Mouse (Mus musculus): ENCODE data around the gene Olfr1051. TPM values are rescaled to one million over a fixed set of nuclear protein-coding genes. Genes with fewer than 3 reads are reported as not detected.
"Not testable (repeated sequence)": the region's sequence is repeated elsewhere in the genome, so short reads cannot be mapped to it uniquely, and the experiment has no call there.

The Olfr1051 gene
- total RNA-seq (2014; rRNA removed) = not detected in 2 replicates
- polyA plus RNA-seq (2015; fragmentation: Nextera tagmentation; extraction: Ambion mirVana) = not detected in 2 replicates

DNA sequence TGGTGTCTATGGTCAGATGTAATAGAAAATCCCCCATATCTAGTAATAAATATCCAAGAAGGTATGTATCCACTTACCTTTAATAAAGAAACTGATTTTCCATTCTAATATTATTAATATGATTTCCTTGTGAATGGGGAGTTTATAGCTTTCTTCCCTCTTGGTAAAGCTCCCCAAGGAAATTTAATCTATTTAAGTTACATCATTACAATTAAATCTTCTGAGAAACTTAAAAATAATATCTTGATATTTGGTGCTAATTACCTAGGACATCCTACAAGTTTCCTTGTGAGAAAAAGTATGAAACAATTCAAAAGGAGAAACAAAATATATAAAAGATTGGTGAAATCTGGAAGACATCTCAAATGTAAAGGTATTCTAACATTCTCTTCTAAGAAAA is at the start of gene Olfr1051:
Gene Olfr1051, minus strand, starts transcription at position 101 of the 400 bp plus-strand sequence.
- H3K36me3 ChIP-seq (ENCODE audit: insufficient read depth); H3K27ac ChIP-seq (ENCODE audit: low read depth, low read length); ATAC-seq; H3K27me3 ChIP-seq (ENCODE audit: insufficient read depth, low read length); H3K4me3 ChIP-seq (ENCODE audit: low read depth, low read length); H3K4me1 ChIP-seq (ENCODE audit: insufficient read depth); H3K9me3 ChIP-seq (ENCODE audit: low read length); DNase-seq; H3K9ac ChIP-seq; H3K4me2 ChIP-seq (ENCODE audit: low read depth): not testable (repeated sequence)

DNA sequence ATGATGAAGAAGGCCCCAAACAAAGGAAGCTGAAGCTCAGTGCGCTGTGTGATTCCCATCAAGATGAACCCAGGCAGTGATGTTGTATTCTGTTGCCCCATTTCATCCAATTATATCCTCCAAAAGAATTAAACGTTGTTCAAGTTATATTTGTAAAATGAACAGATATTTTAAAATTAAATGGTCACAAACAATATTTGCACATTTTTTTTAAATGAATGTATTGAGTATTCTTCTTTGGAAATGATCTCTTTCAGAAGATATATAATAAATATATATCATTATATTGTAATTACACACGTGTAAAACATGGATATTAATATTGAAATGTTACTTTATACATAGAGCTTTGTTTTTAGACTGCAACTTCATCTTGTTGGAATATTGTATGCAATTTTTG is 36.3 kb upstream of the Olfr1051 start, which contains the start of gene Olfr1053:
Gene Olfr1053, minus strand, starts transcription at position 101 of the 400 bp plus-strand sequence.
- H3K9me3 ChIP-seq (ENCODE audit: low read length) = no peaks in the 10 kb centered on the region
- WGBS = 64% methylated on average over 3 of the region's 3 CpGs

DNA sequence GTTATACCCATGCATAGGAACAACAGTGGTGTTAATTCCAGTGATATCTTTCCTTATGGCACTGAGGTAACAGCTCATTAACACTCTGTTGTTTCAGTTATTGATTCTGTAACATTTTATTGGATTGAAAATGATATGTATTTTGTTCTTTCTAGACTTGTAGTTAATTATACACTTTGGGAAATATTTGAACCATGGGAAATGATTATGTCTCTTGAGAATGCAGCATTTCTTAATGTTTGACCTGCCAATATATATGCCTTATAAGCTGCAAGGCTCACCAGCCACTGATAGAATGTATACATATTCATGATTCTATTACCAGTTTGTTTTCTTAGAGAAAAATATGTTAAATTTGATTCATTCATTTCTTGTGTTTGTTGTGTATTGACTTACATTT is 13.3 kb upstream of the Olfr1051 start, which contains the start of gene Olfr1052:
Gene Olfr1052, plus strand, starts transcription at position 301 of the 400 bp plus-strand sequence.
- Histone ChIP-seq H3K9ac (no peak within 1 kb of the TSS), H3K36me3 (ENCODE audit: insufficient read depth) (no peaks in the 10 kb centered on the region), H3K9me3 (ENCODE audit: low read length) (no peaks in the 10 kb centered on the region), H3K4me1 (ENCODE audit: insufficient read depth) (no peaks in the 10 kb centered on the region), H3K4me3 (ENCODE audit: low read depth, low read length) (no peak within 1 kb of the TSS), H3K27ac (ENCODE audit: low read depth, low read length) (no peak within 1 kb of the TSS), H3K27me3 (ENCODE audit: insufficient read depth, low read length) (no peaks in the 10 kb centered on the region), H3K4me2 (ENCODE audit: low read depth) (no peak within 1 kb of the TSS)
- TF ChIP-seq CTCF (IDR thresholded peaks at IDR 0.05; ENCODE audit: low read depth) = no peak
- ATAC-seq (no peak), DNase-seq (no peak)

More for the DNA sequence above, 36.3 kb upstream of the Olfr1051 start, which contains the start of gene Olfr1053:
- DNase-seq (no peak), ATAC-seq (no peak)
- no peak within 1 kb of the TSS for H3K4me2 ChIP-seq (ENCODE audit: low read depth)
- H3K4me3 ChIP-seq (ENCODE audit: low read depth, low read length) = no peak within 1 kb of the TSS
- no peaks in the 10 kb centered on the region for H3K4me1 ChIP-seq (ENCODE audit: insufficient read depth)
- H3K36me3 ChIP-seq (ENCODE audit: insufficient read depth) = no peaks in the 10 kb centered on the region
- TF ChIP-seq CTCF (IDR thresholded peaks at IDR 0.05; ENCODE audit: low read depth) = no peak
- no peak within 1 kb of the TSS for H3K27ac ChIP-seq (ENCODE audit: low read depth, low read length)
- no peak within 1 kb of the TSS for H3K9ac ChIP-seq
- H3K27me3 ChIP-seq (ENCODE audit: insufficient read depth, low read length) = no peaks in the 10 kb centered on the region

DNA sequence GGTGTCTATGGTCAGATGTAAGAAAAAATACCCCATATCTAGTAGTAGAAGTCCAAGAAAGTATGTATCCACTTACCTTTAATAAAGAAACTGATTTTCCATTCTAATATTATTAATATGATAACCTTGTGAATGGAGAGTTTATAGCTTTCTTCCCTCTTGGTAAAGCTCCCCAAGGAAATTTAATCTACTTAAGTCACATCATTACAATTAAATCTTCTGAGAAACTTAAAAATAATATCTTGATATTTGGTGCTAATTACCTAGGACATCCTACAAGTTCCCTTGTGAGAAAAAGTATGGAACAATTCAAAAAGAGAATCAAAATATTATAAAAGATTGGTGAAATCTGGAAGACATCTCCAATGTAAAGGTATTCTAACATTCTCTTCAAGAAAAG is 20.7 kb downstream of the Olfr1051 start, which contains the start of gene Olfr1049:
Gene Olfr1049, minus strand, starts transcription at position 101 of the 400 bp plus-strand sequence.
- not testable (repeated sequence) for H3K36me3 ChIP-seq (ENCODE audit: insufficient read depth); H3K4me1 ChIP-seq (ENCODE audit: insufficient read depth); H3K4me2 ChIP-seq (ENCODE audit: low read depth); ATAC-seq; DNase-seq; H3K9me3 ChIP-seq (ENCODE audit: low read length); H3K4me3 ChIP-seq (ENCODE audit: low read depth, low read length); H3K9ac ChIP-seq; H3K27ac ChIP-seq (ENCODE audit: low read depth, low read length); H3K27me3 ChIP-seq (ENCODE audit: insufficient read depth, low read length)

DNA sequence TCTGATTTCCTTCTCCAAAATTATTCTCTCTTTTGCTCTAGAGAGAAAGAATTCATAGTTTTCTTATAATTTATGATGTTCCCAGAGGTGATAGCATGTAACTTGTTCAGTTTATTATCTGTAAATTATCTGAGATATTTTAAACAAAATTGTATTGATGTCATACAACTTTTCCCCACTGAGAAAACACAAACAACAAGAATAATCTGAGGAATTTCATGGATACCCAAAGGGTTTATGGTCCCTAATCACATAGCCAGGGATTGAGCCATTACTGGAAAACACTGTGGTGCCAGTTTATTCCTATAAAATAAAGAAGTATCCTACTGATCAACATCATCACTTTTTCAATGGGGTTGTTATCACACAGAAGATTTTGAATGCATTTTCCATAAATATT is 38.7 kb downstream of the Olfr1051 start, which contains the start of gene Olfr1048:
Gene Olfr1048, minus strand, starts transcription at position 101 of the 400 bp plus-strand sequence.
- H3K27me3 ChIP-seq (ENCODE audit: insufficient read depth, low read length) = no peaks in the 10 kb centered on the region
- no peak for DNase-seq
- H3K36me3 ChIP-seq (ENCODE audit: insufficient read depth) = no peaks in the 10 kb centered on the region
- ATAC-seq = no peak
- no peak within 1 kb of the TSS for H3K9ac ChIP-seq
- no peak within 1 kb of the TSS for H3K4me2 ChIP-seq (ENCODE audit: low read depth)
- H3K9me3 ChIP-seq (ENCODE audit: low read length) = no peaks in the 10 kb centered on the region
- TF ChIP-seq CTCF (IDR thresholded peaks at IDR 0.05; ENCODE audit: low read depth) = no peak
- H3K4me3 ChIP-seq (ENCODE audit: low read depth, low read length) = no peak within 1 kb of the TSS
- H3K27ac ChIP-seq (ENCODE audit: low read depth, low read length) = no peak within 1 kb of the TSS
- no peaks in the 10 kb centered on the region for H3K4me1 ChIP-seq (ENCODE audit: insufficient read depth)

DNA sequence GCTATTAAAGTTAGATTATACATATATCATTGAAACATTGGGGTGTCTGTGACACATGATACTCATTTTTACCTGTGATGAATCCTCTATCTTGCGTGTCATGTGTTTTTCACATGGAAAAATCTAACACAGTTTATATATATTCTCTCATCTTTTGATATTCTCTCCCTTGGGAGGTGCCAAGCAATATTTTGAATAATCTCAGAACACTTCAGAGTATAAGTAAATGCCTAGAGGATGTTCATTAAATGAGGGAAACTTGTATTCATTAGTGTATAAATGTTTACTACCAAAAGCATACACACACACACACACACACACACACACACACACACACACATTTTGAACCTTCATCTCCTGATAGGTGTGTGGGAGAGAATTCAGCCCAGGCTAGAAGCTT is 47.6 kb downstream of the Olfr1051 start, which contains the start of gene Olfr1047:
Gene Olfr1047, minus strand, starts transcription at position 101 of the 400 bp plus-strand sequence.
- ATAC-seq (no peak), DNase-seq (no peak)
- no peaks in the 10 kb centered on the region for H3K4me1 ChIP-seq (ENCODE audit: insufficient read depth)
- no peak within 1 kb of the TSS for H3K9ac ChIP-seq
- no peaks in the 10 kb centered on the region for H3K36me3 ChIP-seq (ENCODE audit: insufficient read depth)
- H3K9me3 ChIP-seq (ENCODE audit: low read length) = no peaks in the 10 kb centered on the region
- WGBS = 93% methylated on average over 1 of the region's 1 CpGs
- no peak within 1 kb of the TSS for H3K4me2 ChIP-seq (ENCODE audit: low read depth)
- no peak for TF ChIP-seq CTCF (IDR thresholded peaks at IDR 0.05; ENCODE audit: low read depth)
- no peak within 1 kb of the TSS for H3K4me3 ChIP-seq (ENCODE audit: low read depth, low read length)
- no peaks in the 10 kb centered on the region for H3K27me3 ChIP-seq (ENCODE audit: insufficient read depth, low read length)
- H3K27ac ChIP-seq (ENCODE audit: low read depth, low read length) = no peak within 1 kb of the TSS

Other genes with a start within 250 kb of the Olfr1051 start
- gene Olfr1034, start 233.2 kb downstream of the Olfr1051 start, total RNA-seq (2014; rRNA removed) = not detected in 2 replicates
- gene Olfr1034, start 233.2 kb downstream of the Olfr1051 start, polyA plus RNA-seq (2015; fragmentation: Nextera tagmentation; extraction: Ambion mirVana) = not detected in 2 replicates
- not detected in 2 replicates for gene Olfr1036, start 205.1 kb downstream of the Olfr1051 start, total RNA-seq (2014; rRNA removed)
- gene Olfr1036, start 205.1 kb downstream of the Olfr1051 start, polyA plus RNA-seq (2015; fragmentation: Nextera tagmentation; extraction: Ambion mirVana) = not detected in 2 replicates
- gene Olfr1037, start 191.7 kb downstream of the Olfr1051 start, total RNA-seq (2014; rRNA removed) = not detected in 2 replicates
- gene Olfr1037, start 191.7 kb downstream of the Olfr1051 start, polyA plus RNA-seq (2015; fragmentation: Nextera tagmentation; extraction: Ambion mirVana) = not detected in 2 replicates
- not detected in 2 replicates for gene Olfr1039, start 143.2 kb downstream of the Olfr1051 start, total RNA-seq (2014; rRNA removed)
- gene Olfr1039, start 143.2 kb downstream of the Olfr1051 start, polyA plus RNA-seq (2015; fragmentation: Nextera tagmentation; extraction: Ambion mirVana) = not detected in 2 replicates
- gene Olfr1040, start 132.4 kb downstream of the Olfr1051 start, total RNA-seq (2014; rRNA removed) = not detected in 2 replicates
- gene Olfr1040, start 132.4 kb downstream of the Olfr1051 start, polyA plus RNA-seq (2015; fragmentation: Nextera tagmentation; extraction: Ambion mirVana) = not detected in 2 replicates
- gene Olfr1042, start 117.2 kb downstream of the Olfr1051 start, total RNA-seq (2014; rRNA removed) = not detected in 2 replicates
- gene Olfr1042, start 117.2 kb downstream of the Olfr1051 start, polyA plus RNA-seq (2015; fragmentation: Nextera tagmentation; extraction: Ambion mirVana) = not detected in 2 replicates
- gene Olfr1043, start 111.6 kb downstream of the Olfr1051 start, total RNA-seq (2014; rRNA removed) = not detected in 2 replicates
- not detected in 2 replicates for gene Olfr1043, start 111.6 kb downstream of the Olfr1051 start, polyA plus RNA-seq (2015; fragmentation: Nextera tagmentation; extraction: Ambion mirVana)
- not detected in 2 replicates for gene Olfr1044, start 101.3 kb downstream of the Olfr1051 start, total RNA-seq (2014; rRNA removed)
- gene Olfr1044, start 101.3 kb downstream of the Olfr1051 start, polyA plus RNA-seq (2015; fragmentation: Nextera tagmentation; extraction: Ambion mirVana) = not detected in 2 replicates
- gene Olfr52, start 93.4 kb downstream of the Olfr1051 start, total RNA-seq (2014; rRNA removed) = not detected in 2 replicates
- not detected in 2 replicates for gene Olfr52, start 93.4 kb downstream of the Olfr1051 start, polyA plus RNA-seq (2015; fragmentation: Nextera tagmentation; extraction: Ambion mirVana)
- gene Olfr1045, start 76.1 kb downstream of the Olfr1051 start, total RNA-seq (2014; rRNA removed) = not detected in 2 replicates
- gene Olfr1045, start 76.1 kb downstream of the Olfr1051 start, polyA plus RNA-seq (2015; fragmentation: Nextera tagmentation; extraction: Ambion mirVana) = not detected in 2 replicates
- not detected in 2 replicates for gene Olfr1046, start 59.8 kb downstream of the Olfr1051 start, total RNA-seq (2014; rRNA removed)
- gene Olfr1046, start 59.8 kb downstream of the Olfr1051 start, polyA plus RNA-seq (2015; fragmentation: Nextera tagmentation; extraction: Ambion mirVana) = not detected in 2 replicates
- gene Olfr1047, start 47.7 kb downstream of the Olfr1051 start, total RNA-seq (2014; rRNA removed) = not detected in 2 replicates
- gene Olfr1047, start 47.7 kb downstream of the Olfr1051 start, polyA plus RNA-seq (2015; fragmentation: Nextera tagmentation; extraction: Ambion mirVana) = not detected in 2 replicates
- gene Olfr1048, start 38.8 kb downstream of the Olfr1051 start, total RNA-seq (2014; rRNA removed) = not detected in 2 replicates
- gene Olfr1048, start 38.8 kb downstream of the Olfr1051 start, polyA plus RNA-seq (2015; fragmentation: Nextera tagmentation; extraction: Ambion mirVana) = not detected in 2 replicates
- gene Olfr1049, start 20.8 kb downstream of the Olfr1051 start, total RNA-seq (2014; rRNA removed) = not detected in 2 replicates
- gene Olfr1049, start 20.8 kb downstream of the Olfr1051 start, polyA plus RNA-seq (2015; fragmentation: Nextera tagmentation; extraction: Ambion mirVana) = not detected in 2 replicates
- not detected in 2 replicates for gene Olfr1052, start 13.4 kb upstream of the Olfr1051 start, total RNA-seq (2014; rRNA removed)
- gene Olfr1052, start 13.4 kb upstream of the Olfr1051 start, polyA plus RNA-seq (2015; fragmentation: Nextera tagmentation; extraction: Ambion mirVana) = not detected in 2 replicates
- gene Olfr1053, start 36.2 kb upstream of the Olfr1051 start, total RNA-seq (2014; rRNA removed) = not detected in 2 replicates
- gene Olfr1053, start 36.2 kb upstream of the Olfr1051 start, polyA plus RNA-seq (2015; fragmentation: Nextera tagmentation; extraction: Ambion mirVana) = not detected in 2 replicates
- not detected in 2 replicates for gene Olfr1054, start 56.3 kb upstream of the Olfr1051 start, total RNA-seq (2014; rRNA removed)
- not detected in 2 replicates for gene Olfr1054, start 56.3 kb upstream of the Olfr1051 start, polyA plus RNA-seq (2015; fragmentation: Nextera tagmentation; extraction: Ambion mirVana)
- gene Olfr1055, start 71.2 kb upstream of the Olfr1051 start, total RNA-seq (2014; rRNA removed) = not detected in 2 replicates
- gene Olfr1055, start 71.2 kb upstream of the Olfr1051 start, polyA plus RNA-seq (2015; fragmentation: Nextera tagmentation; extraction: Ambion mirVana) = not detected in 2 replicates
- not detected in 2 replicates for gene Olfr1056, start 83.4 kb upstream of the Olfr1051 start, total RNA-seq (2014; rRNA removed)
- gene Olfr1056, start 83.4 kb upstream of the Olfr1051 start, polyA plus RNA-seq (2015; fragmentation: Nextera tagmentation; extraction: Ambion mirVana) = not detected in 2 replicates
- gene Olfr1057, start 99.3 kb upstream of the Olfr1051 start, total RNA-seq (2014; rRNA removed) = not detected in 2 replicates
- gene Olfr1057, start 99.3 kb upstream of the Olfr1051 start, polyA plus RNA-seq (2015; fragmentation: Nextera tagmentation; extraction: Ambion mirVana) = not detected in 2 replicates
- not detected in 2 replicates for gene Olfr1058, start 109.5 kb upstream of the Olfr1051 start, total RNA-seq (2014; rRNA removed)
- gene Olfr1058, start 109.5 kb upstream of the Olfr1051 start, polyA plus RNA-seq (2015; fragmentation: Nextera tagmentation; extraction: Ambion mirVana) = not detected in 2 replicates
- not detected in 2 replicates for gene Olfr1061, start 135.0 kb upstream of the Olfr1051 start, total RNA-seq (2014; rRNA removed)
- gene Olfr1061, start 135.0 kb upstream of the Olfr1051 start, polyA plus RNA-seq (2015; fragmentation: Nextera tagmentation; extraction: Ambion mirVana) = not detected in 2 replicates
- not detected in 2 replicates for gene Olfr1062, start 147.7 kb upstream of the Olfr1051 start, total RNA-seq (2014; rRNA removed)
- gene Olfr1062, start 147.7 kb upstream of the Olfr1051 start, polyA plus RNA-seq (2015; fragmentation: Nextera tagmentation; extraction: Ambion mirVana) = not detected in 2 replicates
- gene Olfr1065, start 171.5 kb upstream of the Olfr1051 start, total RNA-seq (2014; rRNA removed) = not detected in 2 replicates
- not detected in 2 replicates for gene Olfr1065, start 171.5 kb upstream of the Olfr1051 start, polyA plus RNA-seq (2015; fragmentation: Nextera tagmentation; extraction: Ambion mirVana)
- not detected in 2 replicates for gene Olfr1066, start 177.2 kb upstream of the Olfr1051 start, total RNA-seq (2014; rRNA removed)
- gene Olfr1066, start 177.2 kb upstream of the Olfr1051 start, polyA plus RNA-seq (2015; fragmentation: Nextera tagmentation; extraction: Ambion mirVana) = not detected in 2 replicates
- not detected in 2 replicates for gene Olfr228, start 208.3 kb upstream of the Olfr1051 start, total RNA-seq (2014; rRNA removed)
- gene Olfr228, start 208.3 kb upstream of the Olfr1051 start, polyA plus RNA-seq (2015; fragmentation: Nextera tagmentation; extraction: Ambion mirVana) = not detected in 2 replicates
- not detected in 2 replicates for gene Olfr1076, start 229.4 kb upstream of the Olfr1051 start, total RNA-seq (2014; rRNA removed)
- gene Olfr1076, start 229.4 kb upstream of the Olfr1051 start, polyA plus RNA-seq (2015; fragmentation: Nextera tagmentation; extraction: Ambion mirVana) = not detected in 2 replicates